Mouse (Mus musculus) kidney, adult 8-10 months (tissue): ENCODE data around the gene Tuba1c.
A peak's percentile ranks its signal among the peaks of the same experiment; 100 is the strongest.

Source experiments
- DNase-seq, 2 experiments: peaks; one replicate each; pipeline ENCODE4 v3.0.0; 2022

The Tuba1c gene

DNA sequence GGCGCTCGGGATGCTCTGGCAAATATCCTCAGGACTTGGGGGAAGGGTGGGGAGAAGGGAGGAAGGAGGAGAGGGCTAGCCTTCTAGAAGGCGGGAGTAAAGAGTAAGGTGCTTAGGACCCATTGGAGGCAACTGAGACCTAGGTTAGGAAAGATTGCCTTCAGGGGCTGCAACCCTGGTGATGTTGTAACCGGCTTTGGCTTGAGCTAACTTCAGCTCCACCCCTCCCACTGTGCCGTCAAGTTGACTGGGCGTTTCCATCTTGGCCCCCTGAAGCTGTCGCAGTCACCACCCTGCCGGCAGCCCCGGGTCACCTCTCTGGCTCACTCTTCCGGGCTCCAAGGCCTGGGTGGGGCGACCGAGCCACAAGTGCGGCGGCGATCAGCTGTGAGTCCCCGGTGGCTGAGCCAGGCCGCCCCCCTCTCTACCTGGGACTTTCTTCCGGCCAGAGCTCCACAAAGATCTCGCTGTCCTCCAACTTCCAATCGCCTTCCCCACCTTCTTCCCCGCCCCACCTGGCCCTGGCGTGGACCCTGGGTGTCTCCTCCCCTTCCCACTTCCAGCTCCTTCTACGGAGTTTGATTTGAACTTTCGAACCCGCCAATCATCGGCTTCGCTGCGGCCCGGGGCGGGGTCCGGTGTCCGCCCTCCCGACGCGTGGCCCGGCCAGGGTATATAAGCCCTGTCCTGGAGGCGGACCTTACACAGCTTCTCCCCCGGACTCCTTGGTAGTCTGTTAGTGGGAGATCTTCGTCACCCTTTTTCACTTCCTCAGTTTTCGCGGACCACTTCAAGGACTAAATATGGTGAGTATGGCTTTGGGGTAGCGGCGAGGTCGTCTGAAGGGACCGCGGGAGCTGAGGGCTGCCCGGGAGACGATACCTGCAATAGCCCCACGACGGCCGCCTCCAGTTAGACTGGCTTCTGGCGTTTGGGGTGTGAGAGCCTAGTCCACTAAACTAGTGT is at the start of gene Tuba1c:
Gene Tuba1c, plus strand, starts transcription at position 273 of the 966 bp plus-strand sequence.
- peak; percentile 95 to 97 for DNase-seq

DNA sequence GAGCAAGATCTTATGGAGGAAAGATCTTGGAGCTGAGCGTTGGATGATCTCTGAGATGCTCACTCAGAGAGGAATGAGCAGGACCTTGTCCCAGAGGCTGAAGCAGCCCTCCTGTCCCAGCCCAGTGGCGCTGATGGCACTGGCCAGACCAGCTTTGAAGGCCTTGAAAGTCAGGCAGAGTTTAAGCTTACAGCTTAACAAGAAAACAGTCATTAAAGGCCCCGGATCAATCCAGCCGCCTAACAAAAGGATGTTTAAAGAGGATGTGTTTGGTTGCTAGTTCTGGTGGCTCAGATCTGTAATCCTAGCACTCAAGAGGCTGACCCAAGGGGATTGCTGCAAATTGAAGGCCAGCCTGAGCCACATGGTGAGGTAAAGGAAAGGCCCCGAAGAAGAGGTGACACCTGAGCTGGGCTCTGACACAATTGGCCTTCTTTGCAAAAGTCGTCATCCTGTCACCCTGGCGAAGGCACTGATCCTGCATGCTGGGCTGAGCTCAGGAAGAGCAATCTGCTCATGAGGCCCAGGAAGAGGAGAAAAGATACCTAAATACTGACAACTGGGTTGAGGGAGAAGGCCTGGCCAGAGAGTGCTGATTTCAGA is 49.6 kb upstream of the Tuba1c start:
- no peak for DNase-seq

DNA sequence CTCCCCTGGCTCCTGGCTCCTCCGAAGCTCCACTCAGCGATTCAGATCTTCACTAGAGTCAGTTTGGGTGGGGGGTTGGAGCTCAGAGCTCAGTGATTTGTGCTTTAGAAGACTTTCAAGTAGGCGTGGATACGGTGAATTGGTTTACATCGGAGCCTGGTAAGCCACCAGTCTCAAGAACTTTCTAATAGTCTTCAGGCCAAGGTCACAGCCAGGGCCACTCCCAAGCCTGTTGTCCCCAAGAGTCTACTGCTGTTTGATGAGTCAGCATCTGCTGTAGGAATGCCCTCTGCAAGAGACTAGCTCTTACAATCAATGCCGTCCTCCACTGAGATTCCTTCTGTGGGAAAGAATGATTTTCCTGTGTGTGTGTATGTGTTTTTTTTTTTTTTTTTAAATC is 47.6 kb upstream of the Tuba1c start:
- no peak for DNase-seq

DNA sequence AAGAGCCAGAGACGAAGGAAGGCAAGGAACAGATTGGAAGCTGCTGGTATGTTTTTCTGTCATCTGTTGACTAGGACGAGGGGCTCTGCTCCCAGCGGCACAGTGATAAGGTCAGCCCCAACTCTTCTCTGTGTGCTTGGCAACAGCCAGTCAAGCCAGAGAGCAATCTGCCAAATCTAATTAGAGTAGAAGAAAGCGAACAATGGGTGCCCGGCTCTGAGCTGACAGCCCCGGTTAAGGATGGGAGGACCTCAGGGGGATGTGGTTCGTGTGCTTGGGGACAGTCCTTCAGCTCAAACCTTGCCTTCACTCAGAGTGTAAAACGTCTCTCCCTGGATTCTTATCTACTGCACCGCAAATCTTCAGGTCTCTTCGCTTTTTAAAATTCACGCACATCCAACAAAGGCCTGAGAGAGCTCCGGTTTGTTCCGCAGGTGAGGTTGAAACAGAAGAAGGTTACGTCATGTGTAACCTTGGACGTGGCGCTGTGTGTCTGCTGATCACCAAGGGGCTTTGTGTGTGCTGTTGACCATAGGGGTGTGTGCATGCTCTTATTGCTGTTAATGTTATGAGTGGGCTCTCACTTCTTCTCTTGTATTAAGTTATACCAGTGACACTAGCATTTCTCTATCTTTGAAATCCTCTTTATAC is 46.1 kb upstream of the Tuba1c start:
- no peak for DNase-seq

DNA sequence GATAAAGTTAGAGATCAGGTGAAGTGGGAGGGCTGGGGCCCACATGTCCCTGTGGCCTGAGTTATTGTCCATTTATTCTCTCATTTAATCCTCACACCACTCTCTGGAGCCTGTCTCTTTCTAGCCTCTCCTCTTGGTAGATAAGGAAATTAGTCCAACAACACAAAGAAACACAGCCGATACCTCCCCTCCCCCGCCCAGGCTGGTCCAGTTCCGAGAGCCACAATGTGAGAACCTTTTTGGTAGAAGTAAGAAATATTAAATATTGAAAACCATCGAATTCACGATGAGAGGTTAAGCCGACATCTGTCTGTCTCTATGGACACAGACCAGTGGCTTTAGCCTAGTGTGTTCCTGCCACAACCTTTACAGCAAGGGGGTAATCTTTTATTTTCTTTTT is 45.0 kb upstream of the Tuba1c start:
- DNase-seq, result no peak

DNA sequence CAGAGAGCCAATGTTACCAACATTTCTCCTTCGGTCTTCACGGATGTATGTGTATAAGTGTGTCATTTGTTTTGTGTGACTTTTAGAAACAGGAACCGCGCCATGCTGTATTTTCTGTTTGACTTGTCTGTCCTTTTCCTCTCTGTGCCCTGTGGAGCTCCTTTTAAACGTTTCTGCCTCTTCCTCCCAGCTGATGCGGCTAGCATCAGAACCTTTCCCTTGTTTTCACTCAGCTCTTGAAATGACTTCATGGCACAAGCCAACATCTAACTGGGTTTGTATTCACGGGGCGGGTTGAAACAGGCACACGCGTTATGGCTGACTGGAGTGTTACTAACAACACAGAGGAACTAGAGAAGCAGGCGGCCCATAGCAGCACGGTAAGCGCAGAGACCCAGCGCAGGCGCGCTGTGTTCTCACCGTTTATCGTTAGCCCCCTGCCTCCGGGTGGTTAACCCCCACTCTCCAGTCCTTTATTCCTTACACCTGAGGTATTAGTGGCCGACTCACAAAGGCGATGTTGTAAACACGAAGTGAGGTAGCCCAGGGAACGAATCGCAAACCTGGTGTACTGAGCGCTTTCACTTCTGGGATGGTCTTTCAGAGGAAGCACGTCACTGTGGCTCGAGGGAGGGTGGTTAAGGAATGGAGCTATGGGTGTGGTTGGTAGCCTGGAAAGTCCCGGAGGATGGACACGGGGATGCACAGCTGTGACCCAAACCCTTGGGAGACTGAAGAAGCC is 44.3 kb upstream of the Tuba1c start:
- peak; percentile 76 to 81 for DNase-seq

DNA sequence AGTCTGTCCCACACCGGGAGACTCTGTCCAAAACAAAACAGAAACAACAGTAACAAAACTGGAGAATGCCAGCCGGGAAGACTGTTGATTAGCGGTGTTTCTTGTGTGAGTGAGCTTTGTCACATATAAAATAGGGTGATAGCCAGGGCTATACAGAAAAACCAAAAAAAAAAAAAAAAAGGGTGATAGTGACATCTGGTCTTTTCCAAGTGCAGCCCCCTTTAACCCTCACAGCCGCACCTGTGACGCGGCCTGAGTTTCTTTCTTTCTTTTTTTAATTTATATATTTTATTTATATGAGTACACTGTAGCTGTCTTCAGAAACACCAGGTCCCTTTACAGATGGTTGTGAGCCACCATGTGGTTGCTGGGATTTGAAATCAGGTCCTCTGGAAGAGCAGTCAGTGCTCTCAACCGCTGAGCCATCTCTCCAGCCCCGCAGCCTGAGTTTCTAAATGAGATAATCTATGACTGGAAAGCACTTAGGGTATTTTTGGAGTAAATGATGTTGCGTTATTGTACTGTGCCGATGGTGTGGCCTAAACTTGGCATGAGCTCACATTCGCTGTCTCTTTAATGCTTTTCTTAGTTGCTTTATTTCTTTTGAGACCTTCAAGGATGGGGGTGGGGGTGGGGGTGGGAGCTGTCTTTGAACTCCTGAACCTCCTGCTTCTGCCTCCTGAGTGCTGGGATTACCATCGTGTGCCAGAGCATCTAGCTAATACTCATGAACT is 43.5 kb upstream of the Tuba1c start:
- DNase-seq, result no peak

DNA sequence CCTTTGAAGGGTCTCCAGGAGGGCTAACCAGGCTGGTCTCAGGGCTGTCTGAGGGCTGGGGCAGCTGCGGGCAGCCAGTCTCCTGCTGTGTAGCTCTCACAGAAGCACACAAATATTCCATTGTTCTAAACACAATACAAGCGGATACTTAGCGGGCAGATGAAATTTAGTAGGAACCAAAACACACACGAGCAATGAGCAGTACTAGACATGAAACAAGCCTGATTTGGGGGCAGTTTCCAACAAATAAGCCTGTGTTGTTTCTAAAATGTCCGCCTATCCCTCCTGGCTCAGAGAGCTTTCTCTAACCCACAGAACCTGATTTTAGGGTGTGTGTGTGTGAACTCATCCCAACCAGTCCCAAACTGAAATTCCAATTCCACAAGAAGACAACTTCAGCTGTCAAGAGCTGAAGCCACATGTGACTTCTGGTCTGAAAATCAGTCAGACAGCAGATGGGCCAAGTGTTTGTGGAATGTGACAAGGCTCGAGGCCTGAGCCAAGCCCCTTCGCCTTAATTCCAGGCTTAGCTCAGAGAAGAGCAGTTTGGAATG is 42.5 kb upstream of the Tuba1c start:
- DNase-seq, result no peak

DNA sequence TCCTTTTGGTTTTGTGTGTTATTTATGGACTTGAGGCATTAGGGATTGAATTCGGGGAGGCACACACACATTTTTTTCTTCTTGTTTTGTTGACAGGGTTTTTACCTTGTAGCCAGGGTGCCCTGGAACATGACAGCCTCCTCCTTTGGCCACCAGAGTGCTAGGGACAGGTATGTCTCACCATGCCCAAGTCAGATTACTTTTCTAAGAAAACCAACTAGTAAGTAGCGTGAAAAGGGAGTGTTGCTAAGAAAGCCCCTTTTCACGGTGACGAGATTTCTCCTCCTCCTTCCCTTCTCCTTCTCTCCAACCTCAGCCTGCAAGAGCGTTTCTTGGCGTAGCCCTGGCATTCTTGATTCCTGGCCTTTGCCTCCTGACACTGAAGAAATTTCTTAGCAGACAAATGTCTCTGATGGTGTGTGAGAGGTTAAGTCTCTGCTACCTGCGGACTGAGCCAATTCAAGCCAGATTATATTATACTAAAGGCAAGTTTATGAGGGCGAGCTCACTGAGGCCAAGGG is 42.0 kb upstream of the Tuba1c start:
- no peak for DNase-seq

DNA sequence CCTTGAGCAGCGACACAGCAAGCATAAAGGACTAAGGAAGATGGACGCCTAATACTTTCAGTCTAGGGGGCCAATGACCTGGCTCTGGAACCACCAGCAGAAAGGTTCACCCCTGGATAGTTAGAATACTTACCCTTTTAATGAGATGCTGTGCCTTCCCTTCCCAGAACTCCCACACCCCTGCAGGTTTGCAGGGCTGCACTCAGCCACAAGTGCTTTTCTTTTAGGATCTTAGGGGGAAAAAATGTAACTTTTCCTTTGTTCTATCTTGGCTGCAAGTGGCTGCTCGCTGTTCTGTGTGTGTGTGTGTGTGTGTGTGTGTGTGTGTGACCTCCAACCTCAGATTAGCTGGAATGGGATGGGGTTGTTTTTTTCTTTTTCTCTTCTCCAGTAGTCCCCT is 40.9 kb upstream of the Tuba1c start:
- no peak for DNase-seq

DNA sequence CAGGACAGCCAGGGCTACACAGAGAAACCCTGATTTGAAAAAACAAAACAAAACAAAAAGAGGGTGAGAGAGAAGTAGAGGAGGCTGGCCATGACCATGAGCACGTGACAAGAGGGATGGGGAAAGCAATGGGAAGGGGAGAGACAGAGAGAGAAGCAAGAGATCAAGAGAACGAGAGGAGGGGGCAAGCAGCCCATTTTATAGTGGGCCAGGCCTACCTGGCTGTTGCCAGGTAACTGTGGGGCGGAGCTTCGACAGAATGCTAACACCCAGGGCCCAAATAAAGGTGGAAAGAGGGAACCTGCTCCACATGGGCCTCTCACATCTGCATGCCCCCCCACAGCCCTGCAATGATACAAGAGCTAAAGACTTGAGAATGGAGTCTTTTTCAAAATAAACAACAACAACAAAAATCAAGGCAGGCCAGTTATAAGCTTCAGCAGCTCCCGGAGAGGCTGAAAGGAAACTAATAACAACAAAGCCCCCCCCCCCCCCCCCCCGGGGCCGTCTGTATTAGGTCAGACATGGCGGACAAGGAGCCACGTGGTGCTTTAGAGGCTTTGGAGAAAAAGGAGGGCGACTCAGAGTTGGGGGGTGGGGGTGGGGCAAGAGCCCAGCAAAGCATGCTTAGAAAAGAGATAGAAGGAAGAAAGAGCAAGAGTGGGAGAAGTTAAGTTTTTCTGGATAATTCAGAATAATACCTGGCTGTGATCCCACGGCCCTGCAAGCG is 39.8 kb upstream of the Tuba1c start:
- no peak for DNase-seq

DNA sequence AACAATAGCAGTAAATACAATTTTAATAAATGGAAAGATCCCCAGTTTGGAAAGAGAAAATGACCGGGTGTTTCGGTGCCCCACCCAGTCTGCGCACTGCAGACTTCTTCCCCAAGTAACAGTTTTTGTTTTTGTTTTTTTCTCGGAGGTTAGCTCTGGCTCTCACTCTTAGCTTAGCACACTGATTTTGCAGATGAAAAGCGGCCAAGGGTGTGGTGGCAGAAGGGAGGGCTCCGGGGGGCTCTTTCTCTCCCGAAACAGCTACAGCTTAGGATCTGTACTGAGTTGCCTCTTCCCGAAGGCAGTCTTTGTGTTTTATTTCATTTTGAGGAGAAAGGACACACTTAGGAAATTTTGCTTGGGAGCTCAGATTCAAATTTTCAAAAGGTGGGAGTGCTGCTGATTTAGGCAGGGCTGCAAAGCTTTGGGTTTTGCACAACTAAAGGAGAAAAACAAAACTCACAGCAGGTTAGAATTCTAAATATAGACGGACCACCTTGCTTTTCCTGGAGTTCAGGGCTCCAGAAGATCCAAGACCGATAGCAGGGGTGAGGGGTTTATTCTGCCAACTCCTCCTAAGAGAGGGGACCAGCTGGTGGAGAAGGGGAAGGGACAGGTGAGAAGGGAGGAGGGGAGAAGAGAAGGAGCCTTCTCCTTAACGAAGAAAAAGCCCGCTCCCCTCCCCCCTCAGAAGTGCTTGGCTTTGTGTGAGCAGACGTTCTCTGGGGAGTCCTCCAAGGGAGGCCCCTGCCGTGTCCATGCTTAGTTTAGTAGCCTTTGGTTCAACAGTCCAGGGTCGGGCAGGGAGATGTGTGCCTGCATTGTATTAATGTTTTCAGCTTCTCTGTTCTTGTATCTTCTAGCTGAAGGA is 38.8 kb upstream of the Tuba1c start:
- DNase-seq, result no peak

DNA sequence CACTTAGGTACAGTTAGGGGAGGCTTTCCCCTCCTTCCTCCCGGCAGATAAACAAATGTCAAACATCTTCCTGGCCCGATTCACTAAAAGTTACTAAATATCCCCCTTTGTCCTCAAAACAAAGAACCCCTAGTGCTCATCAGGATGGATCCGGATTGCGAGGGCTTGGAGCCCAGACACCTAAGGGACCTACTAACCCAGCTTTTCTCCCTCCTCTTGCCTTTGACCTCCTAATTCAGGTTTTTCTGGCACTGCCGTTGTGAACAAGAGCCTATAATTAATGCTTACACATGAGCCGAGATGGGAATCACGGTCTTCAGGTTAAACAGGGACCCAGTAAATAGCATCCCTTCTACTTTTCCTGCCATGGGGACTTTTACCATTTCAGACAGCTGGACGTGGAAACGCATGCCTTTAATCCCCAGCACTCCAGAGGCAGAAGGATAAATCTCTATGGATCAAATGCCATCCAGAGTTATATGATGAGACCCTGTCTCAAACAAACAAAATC is 38.1 kb upstream of the Tuba1c start:
- DNase-seq, result no peak

DNA sequence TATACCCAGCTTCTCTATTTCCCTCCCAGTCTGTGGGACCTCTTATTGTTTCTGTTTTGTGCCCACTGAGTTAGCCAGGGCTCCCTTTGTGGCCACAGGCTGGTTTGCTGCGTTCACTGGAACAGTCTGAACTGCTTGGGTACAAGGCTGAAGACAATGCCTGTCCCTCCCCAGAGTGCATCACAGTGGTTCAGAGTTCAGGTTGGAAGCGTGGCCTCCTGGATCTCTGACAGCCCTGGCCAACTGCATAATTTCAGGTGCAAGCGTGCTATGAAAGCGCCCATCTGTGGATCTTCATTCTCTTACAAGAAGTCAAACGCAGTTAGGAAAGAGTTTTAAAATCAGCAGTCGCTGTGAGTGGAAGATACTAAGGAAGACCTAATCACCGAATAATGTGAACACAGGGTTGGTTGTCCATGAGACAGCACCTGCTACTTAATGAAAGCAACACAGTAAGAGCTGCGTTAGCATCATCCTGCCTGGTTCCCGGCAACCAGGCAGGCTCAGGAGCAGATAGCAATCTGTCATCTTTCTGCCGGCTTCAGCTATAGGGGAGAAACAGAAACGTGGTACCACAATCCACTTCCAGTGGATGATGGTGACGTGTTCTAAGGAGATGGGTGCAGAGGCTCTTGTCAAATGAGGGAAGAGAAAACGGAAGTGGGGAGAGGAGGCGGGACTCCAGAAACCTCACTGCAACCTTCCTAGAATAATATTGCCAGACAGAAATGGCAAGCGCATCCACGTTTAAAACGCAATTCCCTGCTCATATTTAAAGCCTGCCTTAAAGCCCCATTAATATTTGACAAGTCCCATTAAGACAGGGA is 37.4 kb upstream of the Tuba1c start:
- peak in 1 of 2 experiments; percentile 45 for DNase-seq

DNA sequence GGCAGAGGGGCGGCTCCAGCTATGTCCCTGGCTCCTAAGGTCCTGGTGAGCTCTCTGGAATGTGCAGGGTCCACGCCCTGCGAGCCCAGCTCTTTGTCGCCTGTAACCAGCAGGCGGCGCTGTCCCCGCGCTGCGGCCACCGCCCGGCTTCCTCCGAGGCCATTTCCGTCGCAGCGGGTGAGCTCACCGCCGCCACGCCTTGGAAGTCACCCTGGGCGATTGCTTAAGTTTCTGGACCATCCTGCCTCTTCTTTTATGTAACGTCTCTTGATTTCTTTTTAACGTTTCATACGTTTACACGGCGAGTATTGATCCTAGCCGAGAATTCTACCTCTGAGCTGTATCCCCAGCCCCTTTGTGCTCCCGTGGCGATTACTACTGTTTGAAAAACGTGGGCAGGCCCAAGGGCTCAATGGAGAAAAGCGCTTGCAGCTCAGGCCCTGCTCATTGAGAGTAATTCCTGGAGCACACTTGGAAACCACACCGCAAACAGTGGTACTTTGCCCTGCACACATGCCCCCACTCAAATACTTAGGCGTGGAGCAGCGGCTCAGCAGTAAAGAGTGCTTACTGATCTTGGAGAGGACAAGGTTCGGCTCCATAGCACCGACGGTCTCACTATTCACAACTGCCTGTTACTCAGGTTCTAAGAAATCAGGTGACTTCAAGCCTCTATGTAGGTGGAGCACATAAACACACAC is 36.4 kb upstream of the Tuba1c start:
- DNase-seq, result peak; percentile 92 to 95

DNA sequence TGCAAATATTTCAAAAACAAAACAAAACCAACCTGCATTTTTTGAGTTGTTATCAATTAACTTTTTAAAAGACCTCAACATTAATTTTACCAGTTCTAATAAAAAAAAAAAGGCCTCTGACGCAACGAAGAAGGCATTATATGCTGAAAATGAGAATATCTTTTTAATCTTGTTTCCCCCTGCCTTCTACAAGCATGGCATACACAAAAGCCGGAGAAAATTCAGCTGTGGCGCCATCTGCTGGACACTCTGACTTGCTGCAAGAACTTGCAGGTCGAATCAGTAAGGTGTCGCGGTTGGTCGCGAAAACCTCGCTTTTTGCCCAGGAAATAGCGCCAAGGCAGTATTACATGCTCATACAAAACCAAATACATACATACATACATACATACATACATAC is 35.8 kb upstream of the Tuba1c start:
- DNase-seq, result peak; percentile 81 to 86

DNA sequence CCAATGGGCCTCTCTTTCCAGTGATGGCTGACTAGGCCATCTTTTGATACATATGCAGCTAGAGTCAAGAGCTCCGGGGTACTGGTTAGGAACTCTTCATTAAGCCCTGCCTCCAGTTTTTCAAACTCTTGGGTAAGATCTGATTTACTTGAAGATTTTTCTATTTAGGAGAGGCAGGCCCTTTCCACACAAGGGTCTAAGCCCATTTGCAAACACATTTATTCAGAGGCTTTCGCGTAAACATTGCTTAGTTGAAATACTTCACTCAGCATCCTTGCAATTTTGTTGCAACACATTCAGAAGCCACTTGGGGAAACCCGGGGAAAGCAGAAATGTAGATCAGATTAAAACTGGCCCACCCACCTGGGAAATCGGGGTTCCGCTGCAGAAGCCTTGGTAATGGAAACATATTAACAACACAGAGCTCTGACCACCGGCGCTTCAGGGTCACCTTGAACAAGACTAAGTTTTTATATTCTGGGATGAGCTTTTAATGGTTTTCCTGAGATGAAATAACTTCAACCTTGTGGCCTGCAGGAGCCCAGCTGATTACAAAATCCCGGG is 34.7 kb upstream of the Tuba1c start:
- DNase-seq, result no peak

DNA sequence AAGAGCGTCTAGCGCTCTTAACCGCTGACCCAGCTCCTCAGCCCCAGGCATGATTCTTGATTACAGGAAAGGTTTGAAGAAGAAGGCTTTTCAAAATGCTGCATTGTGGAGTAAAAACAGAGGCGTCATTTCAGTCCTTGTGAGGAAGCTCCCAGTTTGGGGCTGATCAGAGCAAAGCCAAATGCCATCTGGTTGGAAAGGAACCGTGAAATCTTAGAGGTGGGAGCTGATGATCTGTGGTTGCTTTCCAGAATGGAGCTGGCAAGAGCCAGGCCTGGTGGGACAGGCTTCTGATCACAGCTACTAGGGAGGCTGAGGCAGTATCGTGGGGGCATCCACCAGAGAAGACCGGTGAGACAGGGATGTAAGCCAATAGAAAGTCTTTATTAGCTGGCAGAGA is 32.9 kb upstream of the Tuba1c start:
- DNase-seq, result no peak
